Mouse (Mus musculus) embryonic facial prominence, embryonic 15.5 days (tissue): ENCODE measurements around the gene Acsl5. TPM values are rescaled to one million over a fixed set of nuclear protein-coding genes. Genes with fewer than 3 reads are reported as not detected.

ENCODE experiments used
- ATAC-seq: fragments of 200-750 bp; cut with Nextera tagmentation; 2 replicates; pipeline ENCODE4 v1.8.0; 2017; ENCODE audit warnings: low read depth, moderate TSS enrichment; ENCODE audit not compliant: insufficient number of reproducible peaks, low FRiP score, low TSS enrichment
- H3K27ac ChIP-seq: fragments of 300-500 bp; sonication (generic); replicated peaks from 2 replicates; pipeline ENCODE4 v1.5.1; 2015; ENCODE audit warnings: mild to moderate bottlenecking, inconsistent platforms
- H3K27me3 ChIP-seq: fragments of 300-500 bp; sonication (generic); 2 replicates; pipeline ENCODE4 v1.6.1; 2015; ENCODE audit warnings: inconsistent platforms
- H3K36me3 ChIP-seq: fragments of 300-500 bp; sonication (generic); 2 replicates; pipeline ENCODE4 v1.6.1; 2015; ENCODE audit warnings: mild to moderate bottlenecking, inconsistent platforms
- H3K4me1 ChIP-seq: fragments of 300-500 bp; sonication (generic); 2 replicates; pipeline ENCODE4 v1.6.1; 2015; ENCODE audit warnings: inconsistent platforms
- H3K4me2 ChIP-seq: fragments of 300-500 bp; sonication (generic); replicated peaks from 2 replicates; pipeline ENCODE4 v1.6.1; 2015; ENCODE audit warnings: mild to moderate bottlenecking, inconsistent platforms
- H3K4me3 ChIP-seq: fragments of 300-500 bp; sonication (generic); replicated peaks from 2 replicates; pipeline ENCODE4 v1.5.1; 2015; ENCODE audit warnings: mild to moderate bottlenecking, inconsistent platforms
- H3K9ac ChIP-seq: fragments of 300-500 bp; sonication (generic); 2 replicates; pipeline ENCODE4 v1.6.1; 2015; ENCODE audit warnings: inconsistent platforms
- H3K9me3 ChIP-seq: fragments of 300-500 bp; sonication (generic); replicated peaks from 2 replicates; pipeline ENCODE4 v1.6.1; 2016; ENCODE audit warnings: inconsistent platforms
- WGBS: fragments of 180-500 bp; shearing (Covaris S2); methylation state at CpG from one replicate; pipeline ENCODE4 v1.1.7; 2015; 5-methylcytosine and 5-hydroxymethylcytosine counted together
- polyA plus RNA-seq: library from polyadenylated mRNA; unstranded; fragments of >200 nt; fragmentation: Nextera tagmentation; extraction: Ambion mirVana; gene quantifications from 2 replicates; pipeline ENCODE4 v1.2.1, GENCODE M21; 2015

Gene Acsl5
- polyA plus RNA-seq, 1 experiment from 2014 or later: 45.0 TPM

GRCm38 (mm10) chr19:55257656-55258375, 6.1 kb downstream of the Acsl5 start:
- Histone ChIP-seq H3K9ac (no peak overlapping the region), H3K4me3 (no peak overlapping the region), H3K4me2 (no peak overlapping the region), H3K4me1 (peaks cover 9% of the 10 kb centered on the region), H3K9me3 (no peaks in the 10 kb centered on the region), H3K27ac (no peak overlapping the region), H3K36me3 (no peaks in the 10 kb centered on the region), H3K27me3 (no peaks in the 10 kb centered on the region)
- WGBS: 81% methylated on average over 5 of the region's 5 CpGs
- no peak for ATAC-seq

DNA sequence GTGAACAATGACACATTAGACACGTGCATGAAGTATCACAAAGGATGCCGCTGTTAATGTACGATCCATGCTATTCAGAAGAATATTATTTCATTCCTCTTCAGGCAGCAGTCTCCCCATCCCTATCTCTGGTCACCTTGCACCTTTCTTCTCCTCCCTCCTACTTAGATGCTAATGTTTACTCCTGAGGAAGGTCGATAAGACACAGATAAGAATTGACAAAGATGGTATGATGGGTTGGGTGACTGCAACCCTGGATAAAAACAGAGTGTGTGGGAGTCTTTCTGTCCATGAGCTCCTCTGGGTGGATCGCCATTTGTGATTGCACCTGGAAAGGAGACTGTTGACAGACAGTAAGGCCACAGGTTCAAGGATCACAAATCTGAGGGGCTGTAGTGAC, 6.8 kb downstream of the Acsl5 start:
- H3K27ac ChIP-seq: no peak overlapping the region
- WGBS: 88% methylated on average over 5 of the region's 5 CpGs

DNA sequence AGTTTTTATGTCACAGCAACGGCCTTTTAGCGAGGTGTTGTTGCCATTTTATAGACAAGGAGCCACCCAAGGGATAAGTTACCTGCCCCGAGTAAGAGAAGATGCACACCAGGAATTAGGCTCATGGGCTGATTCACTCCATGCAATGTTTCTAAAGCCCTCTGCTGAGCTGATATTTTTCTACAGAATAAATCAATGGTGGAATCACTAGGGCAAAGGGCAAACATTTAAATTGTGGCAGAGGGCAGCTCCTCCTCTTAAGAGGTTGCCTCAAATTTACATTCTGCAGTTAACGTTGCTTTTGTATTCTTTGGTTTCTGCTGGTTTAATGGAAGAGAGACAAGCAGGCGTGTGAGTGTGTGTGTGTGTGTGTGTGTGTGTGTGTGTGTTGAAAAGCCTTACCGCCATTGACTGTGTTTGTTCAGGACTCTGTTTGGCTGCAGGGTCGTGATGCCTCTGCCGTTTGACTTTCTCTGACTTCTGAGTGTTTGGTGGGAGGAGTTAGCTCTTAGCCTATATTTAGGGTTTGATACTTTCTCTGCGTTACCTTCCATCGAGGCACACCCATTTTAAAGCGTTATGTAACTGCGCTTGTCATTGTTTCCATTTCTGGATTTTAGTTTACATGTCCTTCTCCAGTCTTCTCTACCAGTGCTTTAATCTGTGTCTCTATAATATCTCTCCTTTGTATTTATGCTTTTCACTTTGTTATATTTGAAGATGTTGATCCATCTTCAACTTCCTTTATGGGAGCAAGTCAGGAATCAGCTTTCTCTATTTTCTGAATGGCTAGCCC, 8.8 kb downstream of the Acsl5 start:
- Histone ChIP-seq H3K27me3 (no peaks in the 10 kb centered on the region), H3K27ac (no peak overlapping the region), H3K9me3 (no peaks in the 10 kb centered on the region), H3K4me1 (no peaks in the 10 kb centered on the region), H3K4me2 (no peak overlapping the region), H3K4me3 (no peak overlapping the region), H3K9ac (no peak overlapping the region), H3K36me3 (no peaks in the 10 kb centered on the region)
- no peak for ATAC-seq
- WGBS: 69% methylated on average over 12 of the region's 12 CpGs

More for the DNA sequence above, 6.8 kb downstream of the Acsl5 start:
- no peak for ATAC-seq
- H3K9me3 ChIP-seq: no peaks in the 10 kb centered on the region
- no peaks in the 10 kb centered on the region for H3K27me3 ChIP-seq
- no peak overlapping the region for H3K4me3 ChIP-seq
- no peak overlapping the region for H3K9ac ChIP-seq
- H3K4me2 ChIP-seq: no peak overlapping the region
- peaks cover 9% of the 10 kb centered on the region for H3K4me1 ChIP-seq
- no peaks in the 10 kb centered on the region for H3K36me3 ChIP-seq

DNA sequence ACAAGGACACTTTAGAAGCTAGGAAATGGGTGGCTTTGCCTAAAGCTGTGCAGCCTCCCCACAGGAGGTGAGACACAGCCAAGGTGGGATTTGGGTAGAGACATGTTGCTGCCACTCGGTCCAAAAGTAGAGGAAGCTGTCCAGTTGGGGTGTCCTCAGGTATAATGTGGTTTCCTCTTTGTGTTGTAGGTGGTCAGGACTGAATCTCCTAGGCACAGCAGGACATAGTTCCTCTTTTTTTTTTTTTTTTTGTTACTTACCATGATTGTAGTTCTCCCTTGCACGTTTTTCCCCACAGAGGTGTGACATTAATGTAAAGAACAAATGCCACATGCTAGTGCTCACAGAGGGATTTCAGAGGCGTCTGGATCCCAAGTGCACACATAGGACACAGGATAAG, 13.5 kb downstream of the Acsl5 start:
- Histone ChIP-seq H3K9me3 (no peaks in the 10 kb centered on the region), H3K27ac (no peak overlapping the region), H3K9ac (no peak overlapping the region), H3K4me1 (no peaks in the 10 kb centered on the region), H3K36me3 (no peaks in the 10 kb centered on the region), H3K4me3 (no peak overlapping the region), H3K4me2 (no peak overlapping the region), H3K27me3 (no peaks in the 10 kb centered on the region)
- ATAC-seq: no peak
- WGBS: 71% methylated on average over 3 of the region's 3 CpGs

- Histone ChIP-seq H3K4me2 (no peak overlapping the region), H3K36me3 (no peaks in the 10 kb centered on the region), H3K27ac (no peak overlapping the region), H3K9me3 (no peaks in the 10 kb centered on the region), H3K4me1 (no peaks in the 10 kb centered on the region), H3K4me3 (no peak overlapping the region), H3K27me3 (no peaks in the 10 kb centered on the region), H3K9ac (no peak overlapping the region)
- no peak for ATAC-seq
- WGBS: 67% methylated on average over 3 of the region's 3 CpGs
Measured at GRCm38 (mm10) chr19:55266786-55267185, 15.0 kb downstream of the Acsl5 start.

GRCm38 (mm10) chr19:55268150-55268549, 16.4 kb downstream of the Acsl5 start:
- no peaks in the 10 kb centered on the region for H3K27me3 ChIP-seq
- H3K4me2 ChIP-seq: no peak overlapping the region
- H3K9me3 ChIP-seq: no peaks in the 10 kb centered on the region
- H3K9ac ChIP-seq: no peak overlapping the region
- no peak overlapping the region for H3K27ac ChIP-seq
- ATAC-seq: no peak
- H3K4me3 ChIP-seq: no peak overlapping the region
- 70% methylated on average over 3 of the region's 3 CpGs for WGBS
- no peaks in the 10 kb centered on the region for H3K4me1 ChIP-seq
- H3K36me3 ChIP-seq: no peaks in the 10 kb centered on the region

DNA sequence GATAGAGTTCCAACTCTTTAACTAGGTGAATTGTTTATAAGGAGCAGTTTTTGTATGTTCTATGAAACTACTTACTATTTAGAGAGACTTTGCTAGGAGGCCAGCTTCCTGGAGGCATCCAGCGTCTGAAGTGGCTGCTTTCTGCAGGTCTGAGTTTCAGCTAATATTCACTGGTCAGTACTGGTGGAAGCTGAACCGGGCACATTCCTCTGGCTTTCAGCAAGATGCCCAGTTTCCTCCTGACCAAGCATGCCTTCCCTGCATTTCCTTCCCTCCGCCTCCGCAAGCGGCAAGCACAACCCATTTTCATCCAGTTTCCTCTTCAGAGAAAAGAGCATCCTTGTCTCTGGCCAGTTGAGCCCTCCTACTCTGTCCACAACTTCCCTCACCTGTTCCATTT, 17.3 kb downstream of the Acsl5 start:
- Histone ChIP-seq H3K9me3 (no peaks in the 10 kb centered on the region), H3K27me3 (no peaks in the 10 kb centered on the region), H3K4me2 (no peak overlapping the region), H3K4me3 (no peak overlapping the region), H3K27ac (no peak overlapping the region), H3K36me3 (no peaks in the 10 kb centered on the region), H3K9ac (no peak overlapping the region), H3K4me1 (no peaks in the 10 kb centered on the region)
- 92% methylated on average over 5 of the region's 5 CpGs for WGBS
- no peak for ATAC-seq

- H3K4me1 ChIP-seq: no peaks in the 10 kb centered on the region
- no peaks in the 10 kb centered on the region for H3K9me3 ChIP-seq
- WGBS: 31% methylated on average over 3 of the region's 3 CpGs
- H3K9ac ChIP-seq: no peak overlapping the region
- no peak overlapping the region for H3K4me3 ChIP-seq
- 0 out of 2 replicates have a peak overlapping the region, but pooled peaks have one; percentile 51 for H3K27ac ChIP-seq
- ATAC-seq: no peak
- H3K4me2 ChIP-seq: no peak overlapping the region
- no peaks in the 10 kb centered on the region for H3K27me3 ChIP-seq
- no peaks in the 10 kb centered on the region for H3K36me3 ChIP-seq
Measured at GRCm38 (mm10) chr19:55271448-55271847, 19.7 kb downstream of the Acsl5 start.

DNA sequence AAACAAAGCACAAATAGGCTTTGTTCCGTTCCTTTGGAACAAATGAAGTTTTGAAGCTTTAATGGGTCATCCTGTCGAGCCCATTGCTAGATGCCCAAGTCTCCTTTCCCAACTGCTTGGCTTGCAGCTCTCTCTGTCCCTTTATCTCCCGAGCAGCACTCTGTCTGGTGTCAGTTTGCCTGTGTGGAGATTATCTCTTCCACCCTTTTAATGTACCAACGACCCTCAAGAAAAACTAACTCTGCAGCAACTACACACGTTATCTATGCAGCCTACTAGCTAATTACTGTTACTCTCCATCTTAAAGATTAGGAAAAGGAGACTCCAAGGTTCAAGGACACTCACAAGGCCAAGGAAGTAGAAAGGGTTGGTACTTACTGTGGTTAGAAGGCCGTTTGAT, 21.6 kb downstream of the Acsl5 start:
- Histone ChIP-seq H3K4me1 (no peaks in the 10 kb centered on the region), H3K27ac (no peak overlapping the region), H3K36me3 (no peaks in the 10 kb centered on the region), H3K27me3 (no peaks in the 10 kb centered on the region), H3K9ac (no peak overlapping the region), H3K9me3 (no peaks in the 10 kb centered on the region), H3K4me2 (no peak overlapping the region), H3K4me3 (no peak overlapping the region)
- 82% methylated on average over 6 of the region's 6 CpGs for WGBS
- ATAC-seq: no peak

DNA sequence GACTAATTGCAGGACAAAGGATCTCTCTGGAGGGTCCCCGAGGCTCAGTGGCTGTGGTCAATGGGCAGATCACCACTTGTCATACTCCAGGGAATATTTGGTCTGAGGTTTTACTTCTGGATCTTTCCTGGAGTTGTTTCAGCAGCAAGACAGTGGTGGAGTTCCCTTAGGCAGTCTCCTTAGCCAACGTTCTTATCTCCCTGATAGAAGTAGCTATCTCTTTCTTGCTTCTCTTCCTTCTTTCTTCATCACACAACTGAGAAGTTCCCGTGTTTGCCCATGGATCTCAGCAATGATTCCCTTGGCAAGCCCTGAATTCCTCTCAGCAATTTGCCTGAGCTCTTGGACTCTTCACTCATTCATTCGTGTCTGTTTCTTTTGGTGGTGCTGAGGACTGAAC, 24.4 kb downstream of the Acsl5 start:
- no peaks in the 10 kb centered on the region for H3K9me3 ChIP-seq
- 84% methylated on average over 4 of the region's 4 CpGs for WGBS
- no peak overlapping the region for H3K4me2 ChIP-seq
- H3K27me3 ChIP-seq: no peaks in the 10 kb centered on the region
- H3K27ac ChIP-seq: no peak overlapping the region
- no peak overlapping the region for H3K9ac ChIP-seq
- H3K4me1 ChIP-seq: no peaks in the 10 kb centered on the region
- no peak for ATAC-seq
- 0 out of 2 replicates have a peak, but pooled peaks cover 4% of the 10 kb centered on the region for H3K36me3 ChIP-seq
- H3K4me3 ChIP-seq: no peak overlapping the region

GRCm38 (mm10) chr19:55276770-55277169, 25.0 kb downstream of the Acsl5 start:
- H3K27me3 ChIP-seq: no peaks in the 10 kb centered on the region
- H3K9ac ChIP-seq: no peak overlapping the region
- no peak overlapping the region for H3K4me2 ChIP-seq
- no peaks in the 10 kb centered on the region for H3K4me1 ChIP-seq
- H3K4me3 ChIP-seq: no peak overlapping the region
- H3K27ac ChIP-seq: no peak overlapping the region
- peaks cover 11% of the 10 kb centered on the region; the same call in 1 of the 2 replicates for H3K36me3 ChIP-seq
- 86% methylated on average over 3 of the region's 3 CpGs for WGBS
- H3K9me3 ChIP-seq: no peaks in the 10 kb centered on the region
- ATAC-seq: no peak
